Mouse (Mus musculus): ENCODE results near the gene Borcs8. TPM values are rescaled to one million over a fixed set of nuclear protein-coding genes. Genes with fewer than 3 reads are reported as not detected.

The Borcs8 gene
- polyA plus RNA-seq, 1 experiment, result not detected

- Histone ChIP-seq H3K27ac (ENCODE audit: insufficient read depth, low read depth, low read length) (no peak overlapping the region), H3K4me3 (ENCODE audit: insufficient read depth, low read depth, low read length) (no peak overlapping the region), H3K4me1 (ENCODE audit: control insufficient read depth, insufficient read depth, low read length) (peaks cover 8% of the 10 kb centered on the region; the same call in 1 of the 2 replicates)
- 89% methylated on average over 16 of the region's 16 CpGs for WGBS
- no peak for TF ChIP-seq CTCF (IDR thresholded peaks at IDR 0.05; ENCODE audit: insufficient read depth, low read depth, low read length)
- TF ChIP-seq POLR2A (IDR thresholded peaks at IDR 0.05; ENCODE audit: insufficient read depth, low read depth, low read length), result no peak
Observed at GRCm38 (mm10) chr8:70181212-70181902, 42.1 kb downstream of the Borcs8 start.

DNA sequence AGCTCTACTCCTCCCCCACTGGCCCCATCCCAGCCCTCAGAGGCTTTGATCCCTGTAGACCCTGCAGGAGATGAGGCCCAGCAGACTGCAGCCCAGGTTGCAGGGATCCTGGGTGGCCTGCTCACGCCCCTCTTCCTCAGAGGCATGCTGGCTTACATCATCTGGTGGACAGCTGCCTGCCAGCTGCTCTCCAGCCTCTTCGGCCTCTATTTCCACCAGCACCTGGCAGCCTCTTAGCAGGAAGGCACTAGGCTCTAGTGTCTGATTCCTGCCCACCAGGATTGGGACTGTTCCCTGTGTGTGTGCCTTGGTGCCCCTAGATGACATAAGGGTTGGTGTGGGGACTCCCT, 42.6 kb downstream of the Borcs8 start:
- no peak overlapping the region for H3K4me3 ChIP-seq (ENCODE audit: insufficient read depth, low read depth, low read length)
- no peak overlapping the region for H3K27ac ChIP-seq (ENCODE audit: insufficient read depth, low read depth, low read length)
- 69% methylated on average over 2 of the region's 2 CpGs for WGBS
- H3K4me1 ChIP-seq (ENCODE audit: control insufficient read depth, insufficient read depth, low read length), result peaks cover 5% of the 10 kb centered on the region; the same call in 1 of the 2 replicates
- TF ChIP-seq CTCF (IDR thresholded peaks at IDR 0.05; ENCODE audit: insufficient read depth, low read depth, low read length) (no peak), POLR2A (IDR thresholded peaks at IDR 0.05; ENCODE audit: insufficient read depth, low read depth, low read length) (no peak)

GRCm38 (mm10) chr8:70183194-70183593, 43.9 kb downstream of the Borcs8 start:
- no peak overlapping the region for H3K27ac ChIP-seq (ENCODE audit: insufficient read depth, low read depth, low read length)
- WGBS, result 84% methylated on average over 4 of the region's 4 CpGs
- H3K4me1 ChIP-seq (ENCODE audit: control insufficient read depth, insufficient read depth, low read length), result no peaks in the 10 kb centered on the region
- no peak overlapping the region for H3K4me3 ChIP-seq (ENCODE audit: insufficient read depth, low read depth, low read length)
- no peak for TF ChIP-seq POLR2A (IDR thresholded peaks at IDR 0.05; ENCODE audit: insufficient read depth, low read depth, low read length)
- no peak for TF ChIP-seq CTCF (IDR thresholded peaks at IDR 0.05; ENCODE audit: insufficient read depth, low read depth, low read length)

DNA sequence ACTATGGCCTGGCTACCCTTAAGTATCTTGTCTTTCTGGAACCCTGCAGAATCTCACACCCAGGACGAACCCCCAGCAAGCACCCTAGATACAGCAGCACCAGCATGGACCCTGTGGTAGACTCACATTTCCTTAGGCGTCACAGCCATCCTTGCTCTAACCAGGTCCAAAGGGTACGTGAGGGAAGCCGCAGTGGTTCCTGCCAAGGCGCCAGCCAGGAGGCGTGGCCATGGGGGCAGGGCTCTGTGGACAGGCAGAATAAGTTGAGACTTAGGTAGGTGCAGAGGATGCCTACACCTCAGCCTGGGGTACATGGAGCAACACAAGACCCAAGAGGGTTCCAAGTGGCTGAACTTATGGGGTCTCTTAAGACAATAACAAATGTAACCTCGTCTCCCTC, 49.4 kb downstream of the Borcs8 start:
- H3K27ac ChIP-seq (ENCODE audit: insufficient read depth, low read depth, low read length), result no peak overlapping the region
- WGBS, result 78% methylated on average over 7 of the region's 7 CpGs
- no peak overlapping the region for H3K4me3 ChIP-seq (ENCODE audit: insufficient read depth, low read depth, low read length)
- TF ChIP-seq CTCF (IDR thresholded peaks at IDR 0.05; ENCODE audit: insufficient read depth, low read depth, low read length), result no peak
- TF ChIP-seq POLR2A (IDR thresholded peaks at IDR 0.05; ENCODE audit: insufficient read depth, low read depth, low read length), result no peak
- H3K4me1 ChIP-seq (ENCODE audit: control insufficient read depth, insufficient read depth, low read length), result no peaks in the 10 kb centered on the region

- TF ChIP-seq POLR2A (IDR thresholded peaks at IDR 0.05; ENCODE audit: insufficient read depth, low read depth, low read length) (no peak), CTCF (IDR thresholded peaks at IDR 0.05; ENCODE audit: insufficient read depth, low read depth, low read length) (no peak)
- Histone ChIP-seq H3K4me1 (ENCODE audit: control insufficient read depth, insufficient read depth, low read length) (peaks cover 8% of the 10 kb centered on the region), H3K27ac (ENCODE audit: insufficient read depth, low read depth, low read length) (no peak overlapping the region), H3K4me3 (ENCODE audit: insufficient read depth, low read depth, low read length) (no peak overlapping the region)
- 78% methylated on average over 5 of the region's 5 CpGs for WGBS
Observed at GRCm38 (mm10) chr8:70193238-70193637, 53.9 kb downstream of the Borcs8 start.

DNA sequence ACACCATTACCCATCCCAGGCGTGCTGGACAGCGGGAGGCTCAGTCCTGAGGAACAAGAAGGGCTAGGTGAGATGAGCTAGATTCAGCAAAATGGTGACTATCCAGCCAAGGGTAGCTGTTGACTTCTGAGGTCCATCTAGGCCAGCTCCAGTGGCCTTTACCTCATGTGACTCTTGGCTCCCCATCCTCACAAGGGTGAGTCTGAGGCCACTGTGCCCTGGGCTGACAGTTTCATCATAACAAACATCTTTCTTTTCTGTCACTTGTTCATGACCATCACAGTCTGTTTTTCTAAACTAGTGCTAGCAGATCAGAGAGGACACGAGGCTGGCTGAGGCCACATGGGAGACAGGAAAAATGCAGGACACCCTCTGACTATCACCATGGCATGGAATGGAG, 54.9 kb downstream of the Borcs8 start:
- TF ChIP-seq CTCF (IDR thresholded peaks at IDR 0.05; ENCODE audit: insufficient read depth, low read depth, low read length), result no peak
- TF ChIP-seq POLR2A (IDR thresholded peaks at IDR 0.05; ENCODE audit: insufficient read depth, low read depth, low read length), result no peak
- WGBS, result 86% methylated on average over 3 of the region's 3 CpGs
- H3K4me3 ChIP-seq (ENCODE audit: insufficient read depth, low read depth, low read length), result no peak overlapping the region
- H3K4me1 ChIP-seq (ENCODE audit: control insufficient read depth, insufficient read depth, low read length), result peaks cover 10% of the 10 kb centered on the region
- H3K27ac ChIP-seq (ENCODE audit: insufficient read depth, low read depth, low read length), result no peak overlapping the region

- Histone ChIP-seq H3K4me3 (ENCODE audit: insufficient read depth, low read depth, low read length) (no peak overlapping the region), H3K27ac (ENCODE audit: insufficient read depth, low read depth, low read length) (no peak overlapping the region), H3K4me1 (ENCODE audit: control insufficient read depth, insufficient read depth, low read length) (peaks cover 24% of the 10 kb centered on the region)
- WGBS, result 93% methylated on average over 2 of the region's 2 CpGs
- TF ChIP-seq POLR2A (IDR thresholded peaks at IDR 0.05; ENCODE audit: insufficient read depth, low read depth, low read length) (no peak), CTCF (IDR thresholded peaks at IDR 0.05; ENCODE audit: insufficient read depth, low read depth, low read length) (no peak)
Observed at GRCm38 (mm10) chr8:70195762-70196161, 56.5 kb downstream of the Borcs8 start.

Other genes starting within 250 kb of the Borcs8 start
- not detected in 2 replicates for gene Tssk6, start 237.3 kb upstream of the Borcs8 start, polyA plus RNA-seq (2012; ENCODE audit: insufficient read depth, insufficient read length, low replicate concordance, missing spikeins)
- gene Ndufa13, start 236.9 kb upstream of the Borcs8 start, polyA plus RNA-seq (2012; ENCODE audit: insufficient read depth, insufficient read length, low replicate concordance, missing spikeins), result not detected in 2 replicates
- not detected in 2 replicates for gene Yjefn3, start 236.8 kb upstream of the Borcs8 start, polyA plus RNA-seq (2012; ENCODE audit: insufficient read depth, insufficient read length, low replicate concordance, missing spikeins)
- not detected in 2 replicates for gene Gatad2a, start 143.1 kb upstream of the Borcs8 start, polyA plus RNA-seq (2012; ENCODE audit: insufficient read depth, insufficient read length, low replicate concordance, missing spikeins)
- gene Mau2, start 96.8 kb upstream of the Borcs8 start, polyA plus RNA-seq (2012; ENCODE audit: insufficient read depth, insufficient read length, low replicate concordance, missing spikeins), result not detected in 2 replicates
- not detected in 2 replicates for gene Sugp1, start 96.7 kb upstream of the Borcs8 start, polyA plus RNA-seq (2012; ENCODE audit: insufficient read depth, insufficient read length, low replicate concordance, missing spikeins)
- not detected in 2 replicates for gene Tm6sf2, start 66.6 kb upstream of the Borcs8 start, polyA plus RNA-seq (2012; ENCODE audit: insufficient read depth, insufficient read length, low replicate concordance, missing spikeins)
- gene Hapln4, start 56.0 kb upstream of the Borcs8 start, polyA plus RNA-seq (2012; ENCODE audit: insufficient read depth, insufficient read length, low replicate concordance, missing spikeins), result not detected in 2 replicates
- gene Ncan, start 18.6 kb upstream of the Borcs8 start, polyA plus RNA-seq (2012; ENCODE audit: insufficient read depth, insufficient read length, low replicate concordance, missing spikeins), result 84.7 TPM in 1 of 2 replicates, not detected in the other
- gene Nr2c2ap, start 8.2 kb upstream of the Borcs8 start, polyA plus RNA-seq (2012; ENCODE audit: insufficient read depth, insufficient read length, low replicate concordance, missing spikeins), result not detected in 2 replicates
- gene Rfxank, start 345 bp upstream of the Borcs8 start, polyA plus RNA-seq (2012; ENCODE audit: insufficient read depth, insufficient read length, low replicate concordance, missing spikeins), result not detected in 2 replicates
- not detected in 2 replicates for gene Mef2b, start 212 bp downstream of the Borcs8 start, polyA plus RNA-seq (2012; ENCODE audit: insufficient read depth, insufficient read length, low replicate concordance, missing spikeins)
- not detected in 2 replicates for gene Tmem161a, start 32.9 kb downstream of the Borcs8 start, polyA plus RNA-seq (2012; ENCODE audit: insufficient read depth, insufficient read length, low replicate concordance, missing spikeins)
- not detected in 2 replicates for gene Slc25a42, start 72.8 kb downstream of the Borcs8 start, polyA plus RNA-seq (2012; ENCODE audit: insufficient read depth, insufficient read length, low replicate concordance, missing spikeins)
- not detected in 2 replicates for gene Sugp2, start 94.7 kb downstream of the Borcs8 start, polyA plus RNA-seq (2012; ENCODE audit: insufficient read depth, insufficient read length, low replicate concordance, missing spikeins)
- not detected in 2 replicates for gene Armc6, start 95.0 kb downstream of the Borcs8 start, polyA plus RNA-seq (2012; ENCODE audit: insufficient read depth, insufficient read length, low replicate concordance, missing spikeins)
- gene Homer3, start 143.3 kb downstream of the Borcs8 start, polyA plus RNA-seq (2012; ENCODE audit: insufficient read depth, insufficient read length, low replicate concordance, missing spikeins), result not detected in 2 replicates
- not detected in 2 replicates for gene Ddx49, start 163.0 kb downstream of the Borcs8 start, polyA plus RNA-seq (2012; ENCODE audit: insufficient read depth, insufficient read length, low replicate concordance, missing spikeins)
- gene Cope, start 163.0 kb downstream of the Borcs8 start, polyA plus RNA-seq (2012; ENCODE audit: insufficient read depth, insufficient read length, low replicate concordance, missing spikeins), result not detected in 2 replicates
- gene Cers1, start 176.3 kb downstream of the Borcs8 start, polyA plus RNA-seq (2012; ENCODE audit: insufficient read depth, insufficient read length, low replicate concordance, missing spikeins), result not detected in 2 replicates
- gene Gdf1, start 190.3 kb downstream of the Borcs8 start, polyA plus RNA-seq (2012; ENCODE audit: insufficient read depth, insufficient read length, low replicate concordance, missing spikeins), result not detected in 2 replicates
- not detected in 2 replicates for gene Upf1, start 213.8 kb downstream of the Borcs8 start, polyA plus RNA-seq (2012; ENCODE audit: insufficient read depth, insufficient read length, low replicate concordance, missing spikeins)
- not detected in 2 replicates for gene Comp, start 234.1 kb downstream of the Borcs8 start, polyA plus RNA-seq (2012; ENCODE audit: insufficient read depth, insufficient read length, low replicate concordance, missing spikeins)